Mouse (Mus musculus) layer of hippocampus, adult 2 months (tissue): ENCODE measurements at regions not wholly inside any gene's neighbourhood (a gene's known extent, or its start where the extent isn't known, plus 50 kb on each side); places are given as distances from the start of the nearest gene placed in this dataset.

Source experiments
- DNase-seq, 2 experiments: peaks; one replicate each; pipeline ENCODE4 v3.0.0; 2022; ENCODE audit warnings: low spot score in 2 of 2
- H3K27ac ChIP-seq: fragments of 200-600 bp; 2 replicates; pipeline ENCODE4 v1.8.1; 2022
- H3K4me3 ChIP-seq: fragments of 200-600 bp; 2 replicates; pipeline ENCODE4 v1.8.1; 2022; ENCODE audit warnings: mild to moderate bottlenecking
- CTCF ChIP-seq: fragments of 200-600 bp; conservative IDR thresholded peaks from 2 replicates; pipeline ENCODE4 v1.8.1; 2022; ENCODE audit warnings: antibody characterized with exemption, mild to moderate bottlenecking, moderate library complexity

DNA sequence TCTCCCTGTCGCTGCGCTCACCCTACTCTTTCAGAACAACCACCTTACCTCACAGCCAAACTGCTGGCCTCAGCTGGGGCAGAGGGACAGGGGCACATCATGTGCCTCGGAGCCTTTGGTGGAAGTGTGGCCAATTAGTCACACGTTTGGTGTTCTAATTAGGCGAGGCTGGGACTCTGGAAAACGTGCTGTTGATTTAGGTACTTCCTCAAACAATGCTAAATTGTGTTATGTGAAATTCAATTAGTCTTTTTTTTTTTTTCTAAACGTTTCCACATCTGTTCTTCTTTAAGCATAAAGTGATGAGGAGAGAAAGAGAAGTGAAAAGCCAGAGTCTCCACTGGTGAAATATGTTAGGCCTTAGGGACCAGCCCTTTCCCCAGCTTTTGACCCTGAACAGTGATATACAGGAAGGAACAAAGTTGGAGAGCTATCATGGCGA is 174.1 kb downstream of the Tbx18 start:
- no peak for DNase-seq
- Histone ChIP-seq H3K4me3 (no peak overlapping the region), H3K27ac (no peak overlapping the region)
- no peak for TF ChIP-seq CTCF

DNA sequence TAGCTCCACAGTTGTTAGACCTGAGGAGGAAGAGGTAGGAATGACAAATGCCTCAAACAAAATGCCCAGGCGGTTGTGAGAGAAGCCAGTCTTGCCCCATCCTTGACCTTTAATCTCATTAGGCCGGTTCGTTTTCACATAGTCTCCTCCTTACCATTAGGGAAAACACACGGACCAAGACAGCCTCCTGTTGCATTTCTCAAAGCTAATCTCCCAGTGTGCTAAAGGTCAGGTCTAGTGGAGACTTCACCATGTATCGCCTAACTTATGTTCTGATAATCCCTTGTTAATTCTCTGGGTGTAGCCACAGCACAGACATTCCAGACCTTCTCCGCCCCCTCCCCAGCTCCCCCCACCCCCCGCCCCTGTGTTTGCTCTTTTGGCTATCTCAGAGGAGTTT is 174.5 kb downstream of the Tbx18 start:
- H3K27ac ChIP-seq = no peak overlapping the region
- no peak overlapping the region for H3K4me3 ChIP-seq
- DNase-seq = no peak
- TF ChIP-seq CTCF = no peak

DNA sequence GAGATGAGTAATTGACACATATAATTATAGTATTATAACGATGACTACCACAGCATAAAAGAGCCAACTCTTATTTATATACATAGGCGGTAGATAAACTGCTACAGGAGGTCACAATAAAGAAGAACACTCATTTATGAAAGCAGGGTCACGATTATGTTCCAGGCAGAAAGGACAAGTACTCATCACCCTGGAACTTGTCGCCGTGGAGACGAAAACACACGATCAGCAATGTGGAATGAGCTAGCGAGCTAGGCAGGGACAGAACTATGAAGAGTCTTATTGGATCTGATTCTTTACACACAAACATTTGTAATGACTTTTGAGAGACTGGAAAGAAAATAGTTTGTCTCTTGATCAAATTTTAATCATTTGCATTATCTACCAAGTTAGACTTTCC is 197.9 kb downstream of the Tbx18 start:
- no peak overlapping the region for H3K27ac ChIP-seq
- TF ChIP-seq CTCF = no peak

DNA sequence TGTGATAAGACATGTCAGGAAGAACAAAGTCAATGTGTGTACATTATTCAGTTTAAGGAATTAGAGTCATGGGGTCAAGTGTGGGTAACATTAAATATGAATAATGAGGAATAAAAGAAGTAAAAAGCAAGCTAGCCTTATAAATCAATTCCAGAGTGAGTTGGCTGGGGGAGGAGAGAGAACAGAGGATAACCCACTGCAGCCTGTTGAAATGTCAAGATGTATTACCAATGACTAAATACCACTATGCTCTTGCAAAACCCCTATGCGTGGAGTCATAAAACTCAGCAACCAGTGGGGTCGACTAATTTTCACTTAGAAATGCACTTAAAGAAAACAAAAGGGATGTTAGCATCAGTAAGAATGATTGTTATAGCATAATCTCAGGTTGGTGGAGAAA is 201.2 kb downstream of the Tbx18 start:
- H3K4me3 ChIP-seq = no peak overlapping the region
- H3K27ac ChIP-seq = no peak overlapping the region
- TF ChIP-seq CTCF = no peak
- DNase-seq = no peak

More for the DNA sequence above, 197.9 kb downstream of the Tbx18 start:
- H3K4me3 ChIP-seq = no peak overlapping the region
- no peak for DNase-seq

DNA sequence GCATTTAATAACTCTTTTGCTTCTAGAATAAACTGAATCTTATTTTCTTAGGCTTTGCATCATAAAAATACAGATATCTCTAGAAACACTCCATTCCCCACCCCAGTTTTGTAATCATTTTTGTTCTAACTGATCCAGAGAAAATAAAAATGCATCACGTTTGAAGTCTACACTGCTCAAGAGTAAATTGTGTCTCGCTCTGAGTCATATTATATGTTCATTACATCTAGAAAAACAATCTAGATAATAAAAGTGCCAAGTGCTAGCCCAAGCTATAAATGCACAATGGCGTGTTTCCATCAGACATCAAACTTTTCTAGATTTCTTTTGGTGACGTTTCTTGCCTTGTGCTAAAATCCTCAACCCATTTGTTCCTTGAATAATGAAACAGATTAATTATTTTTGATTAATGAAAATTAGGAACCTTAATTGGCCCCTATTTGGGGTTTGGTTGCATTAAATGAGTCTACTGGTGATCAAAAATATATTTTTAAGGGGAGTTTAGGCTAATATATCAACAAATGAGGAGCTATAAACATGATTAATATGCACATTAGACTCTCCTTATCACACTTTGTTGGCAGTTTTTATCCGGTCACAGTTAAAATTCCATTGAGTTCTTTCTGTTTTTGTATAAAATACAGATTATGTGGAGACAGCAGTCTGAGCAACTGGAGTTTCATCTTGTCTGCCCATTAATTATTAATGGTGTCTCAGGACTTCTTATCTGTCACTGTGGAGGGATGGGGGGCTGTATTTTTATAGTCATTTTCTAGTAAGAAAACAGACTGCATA is 206.0 kb downstream of the Tbx18 start:
- DNase-seq = no peak
- Histone ChIP-seq H3K4me3 (no peak overlapping the region), H3K27ac (no peak overlapping the region)
- TF ChIP-seq CTCF = no peak

DNA sequence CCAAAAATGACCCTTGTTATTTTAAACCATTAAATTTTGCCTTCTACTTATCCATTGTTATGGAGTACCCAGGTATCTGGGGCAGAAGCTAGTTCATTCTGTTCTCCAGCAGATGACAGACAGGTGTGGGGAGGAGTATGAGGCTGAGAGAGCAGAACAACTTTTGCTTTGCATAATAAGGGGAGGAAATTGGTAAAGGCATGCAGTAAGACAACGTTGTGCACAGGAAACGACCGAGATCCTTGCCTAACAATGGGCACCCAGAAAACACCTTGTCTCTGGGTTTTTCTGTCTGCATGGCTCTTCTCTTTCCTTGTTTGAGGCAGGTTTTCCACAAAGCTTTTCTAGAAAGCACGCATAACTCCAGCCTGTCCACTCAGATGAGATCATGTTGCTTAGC is 220.4 kb downstream of the Tbx18 start:
- TF ChIP-seq CTCF = no peak
- DNase-seq = no peak
- Histone ChIP-seq H3K27ac (no peak overlapping the region), H3K4me3 (no peak overlapping the region)

DNA sequence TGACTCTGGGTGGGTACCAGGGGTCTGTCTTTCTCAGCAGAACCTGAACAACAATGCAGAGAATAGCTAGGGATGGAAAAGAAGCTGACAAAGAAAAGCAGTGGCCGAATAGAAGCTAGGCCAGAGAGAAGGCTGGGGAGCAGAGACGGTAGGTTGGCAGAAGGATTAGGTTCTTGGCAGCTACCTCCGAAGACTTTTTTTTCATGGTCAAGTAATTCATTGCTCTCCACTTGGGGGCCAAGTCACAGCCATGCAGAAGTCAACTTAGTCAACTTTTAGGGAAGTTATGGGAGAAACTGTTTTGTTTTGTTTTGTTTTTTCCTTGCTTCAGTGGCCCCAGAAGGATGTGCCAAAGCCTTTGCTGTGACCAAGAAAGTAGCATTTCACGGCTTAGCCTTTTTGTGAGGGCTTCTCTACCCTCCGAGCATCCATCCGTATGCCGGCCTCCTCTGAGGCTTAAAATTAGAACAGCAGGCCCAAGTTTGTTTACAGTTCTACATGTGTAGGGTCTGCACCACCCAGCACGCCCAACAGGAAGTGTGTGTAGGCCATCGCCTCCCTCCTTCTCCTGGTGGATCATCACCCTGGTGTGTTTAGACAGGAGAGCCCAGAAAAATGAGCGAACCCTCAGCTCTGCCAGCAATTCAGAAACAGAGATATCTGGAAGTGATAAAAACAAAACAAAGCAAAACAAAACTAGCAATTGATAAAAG is 226.2 kb downstream of the Tbx18 start:
- no peak for TF ChIP-seq CTCF

DNA sequence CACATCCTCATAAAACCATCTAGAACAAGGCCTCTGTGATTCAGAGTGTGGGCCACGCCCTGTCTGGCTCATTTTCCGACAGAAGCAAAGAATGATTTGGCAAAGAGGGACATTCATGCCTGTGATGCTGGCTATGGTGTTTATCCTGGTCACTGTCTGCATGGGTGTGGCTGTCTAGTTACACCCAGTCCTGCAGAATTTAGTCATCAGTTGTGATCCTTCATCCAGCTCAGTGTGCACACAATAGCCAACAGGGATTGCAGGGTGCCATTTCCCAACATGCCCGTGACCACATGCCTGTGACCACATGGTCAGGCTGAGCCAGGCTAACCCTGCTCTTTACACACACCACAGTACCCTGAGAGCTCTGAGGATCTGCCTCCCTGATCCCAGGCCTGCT is 208.8 kb upstream of the Cep162 start:
- Histone ChIP-seq H3K4me3 (no peak overlapping the region), H3K27ac (no peak overlapping the region)
- DNase-seq = no peak
- TF ChIP-seq CTCF = no peak

More for the DNA sequence above, 226.2 kb downstream of the Tbx18 start:
- Histone ChIP-seq H3K27ac (no peak overlapping the region), H3K4me3 (no peak overlapping the region)
- no peak for DNase-seq

DNA sequence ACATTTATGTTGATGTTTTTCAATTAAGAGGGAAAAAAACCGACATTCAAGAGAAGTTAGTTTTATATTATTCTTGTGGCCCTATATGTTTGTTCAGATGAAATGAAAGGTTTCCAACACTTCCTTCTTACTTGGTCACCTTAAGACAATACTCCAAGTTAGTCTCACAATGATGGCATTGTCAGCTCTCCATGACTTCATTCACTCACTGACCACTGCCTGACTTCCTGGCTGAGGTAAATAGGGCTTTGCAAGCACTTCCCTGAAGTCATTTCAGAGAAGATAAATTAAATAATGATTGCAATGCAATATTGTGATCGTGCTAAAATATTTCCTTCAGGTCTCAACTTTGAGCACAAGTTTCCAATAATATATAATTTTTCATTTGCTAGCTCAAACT is 197.9 kb upstream of the Cep162 start:
- Histone ChIP-seq H3K27ac (no peak overlapping the region), H3K4me3 (no peak overlapping the region)
- DNase-seq = no peak
- no peak for TF ChIP-seq CTCF

DNA sequence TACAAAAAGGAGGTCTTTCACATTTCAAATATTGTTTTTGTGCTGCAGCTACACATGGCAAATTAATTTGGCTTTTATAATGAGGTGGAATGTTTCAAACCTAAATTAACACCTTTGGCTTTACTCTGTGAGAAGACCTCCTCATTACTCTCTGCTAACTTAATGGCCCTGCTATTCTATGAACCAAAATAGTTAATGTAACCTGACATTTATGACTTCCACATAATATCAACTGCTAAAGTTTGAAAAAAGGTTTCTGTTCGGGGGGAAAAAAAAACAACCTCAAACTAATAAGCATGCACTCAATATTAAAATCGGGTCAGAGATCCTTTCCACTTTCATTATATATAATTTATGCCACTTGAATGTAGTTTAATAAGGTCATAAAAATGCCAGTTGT is 197.2 kb upstream of the Cep162 start:
- no peak for DNase-seq
- Histone ChIP-seq H3K27ac (no peak overlapping the region), H3K4me3 (no peak overlapping the region)
- TF ChIP-seq CTCF = no peak

DNA sequence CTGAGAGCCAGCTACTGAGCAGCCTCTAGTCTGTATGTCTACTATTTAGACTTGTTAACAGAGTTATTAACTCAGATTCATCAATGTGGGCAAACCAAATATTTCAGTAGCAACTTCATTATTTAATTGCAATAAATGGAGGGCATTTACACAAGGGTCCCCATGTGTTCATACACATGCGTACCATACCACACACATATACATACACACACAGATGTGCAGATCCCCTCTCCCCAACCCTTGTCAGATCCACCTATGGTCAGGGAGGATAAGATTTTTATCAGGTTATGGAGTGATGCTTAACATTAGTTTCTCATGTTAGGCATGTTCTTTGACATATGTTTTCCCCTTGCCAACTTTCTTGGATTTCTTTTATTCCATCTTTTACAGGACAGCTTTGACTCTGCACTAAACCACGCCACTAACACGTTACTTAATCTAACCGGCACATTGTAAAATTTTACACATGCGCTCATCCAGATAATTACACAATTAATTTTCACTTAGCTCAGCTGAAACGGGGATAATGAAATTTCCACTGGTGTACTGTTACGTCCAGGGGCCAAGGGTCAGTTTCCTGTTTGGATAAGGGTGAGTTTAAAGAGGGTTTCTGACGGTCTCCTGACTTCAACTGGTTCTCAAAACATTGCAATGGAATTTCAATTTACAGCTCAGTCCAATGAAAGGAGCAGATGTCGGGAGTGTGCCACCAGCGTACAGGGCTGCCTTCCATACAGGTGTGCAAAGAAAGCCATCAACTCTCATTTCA is 188.3 kb upstream of the Cep162 start:
- no peak for TF ChIP-seq CTCF
- Histone ChIP-seq H3K4me3 (no peak overlapping the region), H3K27ac (no peak overlapping the region)
- no peak for DNase-seq

DNA sequence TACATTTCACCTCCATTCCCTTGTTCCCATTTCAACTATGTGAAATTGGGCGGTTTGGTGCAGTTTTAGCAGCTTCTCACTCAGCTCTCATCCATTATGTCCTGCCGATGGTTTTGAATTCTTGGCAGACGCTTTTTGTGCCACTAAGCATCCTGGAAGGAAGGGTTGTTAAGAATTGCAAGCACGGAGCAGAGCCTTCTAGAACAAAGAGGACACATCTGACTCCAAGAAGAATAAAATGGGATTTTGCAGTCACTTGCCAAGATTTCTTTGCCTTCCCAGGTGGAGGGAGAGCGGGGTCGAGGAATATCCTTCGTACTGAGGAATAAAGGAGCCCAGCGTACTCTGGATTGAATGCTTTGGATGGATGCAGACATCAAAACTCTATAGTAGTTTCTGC is 176.7 kb upstream of the Cep162 start:
- Histone ChIP-seq H3K4me3 (no peak overlapping the region), H3K27ac (no peak overlapping the region)
- DNase-seq = no peak
- TF ChIP-seq CTCF = no peak

DNA sequence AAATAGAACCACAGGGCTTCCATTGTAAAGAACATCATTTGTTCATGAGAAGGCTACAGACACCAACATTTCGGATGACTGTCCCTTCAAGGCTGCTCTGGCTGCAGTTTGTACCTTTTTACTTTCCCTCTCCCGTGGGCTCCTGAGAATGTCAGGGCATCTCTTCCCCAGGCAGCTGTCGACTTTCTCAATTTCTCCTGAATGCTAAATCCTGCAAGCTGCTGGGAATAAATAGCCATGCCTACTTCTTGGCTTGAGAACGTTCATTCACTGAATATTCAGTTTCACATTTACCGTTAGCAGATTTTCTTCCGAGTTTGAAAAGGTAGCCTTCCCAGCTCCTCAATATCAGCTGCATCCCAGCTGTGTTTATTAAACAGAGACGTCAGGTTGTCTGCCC is 176.2 kb upstream of the Cep162 start:
- Histone ChIP-seq H3K27ac (no peak overlapping the region), H3K4me3 (no peak overlapping the region)
- no peak for TF ChIP-seq CTCF
- no peak for DNase-seq
